Mouse (Mus musculus) effector memory CD4-positive, alpha-beta T cell, adult 5 months (primary cell): ENCODE data around the gene Cisd1. TPM values are rescaled to one million over a fixed set of nuclear protein-coding genes. Genes with fewer than 3 reads are reported as not detected.

Experiments used
- polyA plus RNA-seq: library from polyadenylated mRNA; unstranded; fragments of 100-300 nt; shearing (Covaris generic); gene quantifications from one replicate; pipeline ENCODE4 v1.2.1, GENCODE M21; 2017

The Cisd1 gene
- 20.1 TPM for polyA plus RNA-seq

DNA sequence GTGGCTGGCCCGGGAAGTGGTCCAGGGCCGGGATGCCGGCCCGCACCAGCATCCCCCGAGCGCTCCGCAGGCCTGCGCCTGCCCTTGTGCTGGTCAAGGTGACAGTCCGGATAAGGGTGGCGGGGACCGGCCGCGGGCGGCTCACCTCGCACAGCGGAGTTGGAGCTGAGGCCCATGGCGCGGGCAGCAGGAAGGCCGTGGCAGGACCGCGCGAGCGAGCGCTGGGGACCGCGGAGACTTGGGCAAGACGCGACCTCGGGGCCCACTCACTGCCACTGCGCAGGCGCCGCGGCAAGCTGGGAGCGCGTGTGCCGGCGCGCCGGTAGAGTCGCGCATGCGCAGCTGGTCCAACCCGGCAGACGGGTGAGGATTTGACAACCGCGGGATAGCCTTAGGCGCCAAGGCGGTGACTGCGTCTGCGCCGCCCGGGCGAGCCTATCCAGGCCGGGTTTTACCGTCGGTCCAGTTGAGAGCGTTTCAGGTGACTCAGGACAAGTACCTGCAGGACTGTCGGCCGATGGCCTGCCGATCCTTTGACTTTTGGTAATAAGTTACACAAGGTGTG is at the start of gene Cisd1:
Cisd1 (minus strand) TSS at position 376 of the 565 bp plus-strand sequence.

GRCm38 (mm10) chr10:71347509-71347949 is 2.8 kb upstream of the Cisd1 start, which contains the start of gene Ipmk:
Ipmk (plus strand) TSS chr10:71347763.

GRCm38 (mm10) chr10:71285126-71285580 is 59.6 kb downstream of the Cisd1 start, which contains the start of gene Ube2d1:
Ube2d1 (minus strand) TSS chr10:71285262.

Other genes starting within 250 kb of the Cisd1 start
- 0.14 TPM for gene Bicc1, start 185.3 kb downstream of the Cisd1 start, polyA plus RNA-seq
- gene Tfam, start 106.7 kb downstream of the Cisd1 start, polyA plus RNA-seq = 91.7 TPM
- 49.7 TPM for gene Ube2d1, start 59.7 kb downstream of the Cisd1 start, polyA plus RNA-seq
- 91.9 TPM for gene Ipmk, start 2.8 kb upstream of the Cisd1 start, polyA plus RNA-seq